Mouse (Mus musculus) neural tube, postnatal 0 days (tissue): ENCODE data around the gene Vmn2r15. TPM values are rescaled to one million over a fixed set of nuclear protein-coding genes. Genes with fewer than 3 reads are reported as not detected.

Experiments used
- polyA plus RNA-seq: library from polyadenylated mRNA; unstranded; fragments of >200 nt; fragmentation: Nextera tagmentation; extraction: Ambion mirVana; gene quantifications from 2 replicates; pipeline ENCODE4 v1.2.1, GENCODE M21; 2015

Gene Vmn2r15
- not detected in 2 replicates for polyA plus RNA-seq

GRCm38 (mm10) chr5:109297544-109297943, at the start of gene Vmn2r15:
TSS of gene Vmn2r15 (minus strand) at chr5:109297644.

GRCm38 (mm10) chr5:109329862-109330261, 32.4 kb upstream of the Vmn2r15 start, which contains the start of gene Vmn2r16:
TSS of gene Vmn2r16 (plus strand) at chr5:109330162.

Other genes with a start within 250 kb of the Vmn2r15 start
- not detected in 2 replicates for gene Vmn2r11, start 238.1 kb downstream of the Vmn2r15 start, polyA plus RNA-seq
- not detected in 2 replicates for gene Vmn2r12, start 199.7 kb downstream of the Vmn2r15 start, polyA plus RNA-seq
- not detected in 2 replicates for gene Vmn2r13, start 105.4 kb downstream of the Vmn2r15 start, polyA plus RNA-seq
- not detected in 2 replicates for gene Vmn2r14, start 72.9 kb downstream of the Vmn2r15 start, polyA plus RNA-seq
- gene Vmn2r16, start 32.5 kb upstream of the Vmn2r15 start, polyA plus RNA-seq = not detected in 2 replicates
- gene Vmn2r17, start 122.0 kb upstream of the Vmn2r15 start, polyA plus RNA-seq = not detected in 2 replicates